Mouse (Mus musculus): ENCODE measurements around the gene Uqcrc2. TPM values are rescaled to one million over a fixed set of nuclear protein-coding genes. Genes with fewer than 3 reads are reported as not detected.

Uqcrc2 gene
- polyA plus RNA-seq, 1 experiment from 2014 or later = 232 TPM

GRCm38 (mm10) chr7:120696331-120696730 is 61.4 kb downstream of the Uqcrc2 start:
- H3K4me3 ChIP-seq (ENCODE audit: low read length) = no peak overlapping the region
- no peaks in the 10 kb centered on the region for H3K9me3 ChIP-seq (ENCODE audit: control insufficient read depth, low read length)
- 83% methylated on average over 2 of the region's 2 CpGs for WGBS
- no peaks in the 10 kb centered on the region for H3K27me3 ChIP-seq (ENCODE audit: control insufficient read depth, insufficient read depth, low read length)
- no peak for ATAC-seq (ENCODE audit: low FRiP score, low TSS enrichment)
- peaks cover 3% of the 10 kb centered on the region; the same call in 1 of the 2 replicates for H3K36me3 ChIP-seq (ENCODE audit: control insufficient read depth, insufficient read depth, low read length)
- no peak overlapping the region for H3K9ac ChIP-seq (ENCODE audit: low read depth, low read length)
- H3K4me2 ChIP-seq (replicated peaks; ENCODE audit: low read depth, low read length) = no peak overlapping the region
- no peaks in the 10 kb centered on the region for H3K4me1 ChIP-seq (ENCODE audit: control insufficient read depth, insufficient read depth, low read length)
- H3K27ac ChIP-seq (ENCODE audit: low read depth, low read length) = no peak overlapping the region

GRCm38 (mm10) chr7:120699586-120699985 is 64.6 kb downstream of the Uqcrc2 start:
- Histone ChIP-seq H3K36me3 (ENCODE audit: control insufficient read depth, insufficient read depth, low read length) (no peaks in the 10 kb centered on the region), H3K9me3 (ENCODE audit: control insufficient read depth, low read length) (no peaks in the 10 kb centered on the region), H3K27ac (ENCODE audit: low read depth, low read length) (no peak overlapping the region), H3K4me3 (ENCODE audit: low read length) (no peak overlapping the region), H3K4me2 (replicated peaks; ENCODE audit: low read depth, low read length) (no peak overlapping the region), H3K27me3 (ENCODE audit: control insufficient read depth, insufficient read depth, low read length) (no peaks in the 10 kb centered on the region), H3K9ac (ENCODE audit: low read depth, low read length) (no peak overlapping the region), H3K4me1 (ENCODE audit: control insufficient read depth, insufficient read depth, low read length) (no peaks in the 10 kb centered on the region)
- no peak for ATAC-seq (ENCODE audit: low FRiP score, low TSS enrichment)
- WGBS = 76% methylated on average over 6 of the region's 6 CpGs

GRCm38 (mm10) chr7:120703888-120704287 is 68.9 kb downstream of the Uqcrc2 start:
- no peaks in the 10 kb centered on the region for H3K36me3 ChIP-seq (ENCODE audit: control insufficient read depth, insufficient read depth, low read length)
- no peak for ATAC-seq (ENCODE audit: low FRiP score, low TSS enrichment)
- no peak overlapping the region for H3K4me2 ChIP-seq (replicated peaks; ENCODE audit: low read depth, low read length)
- H3K4me1 ChIP-seq (ENCODE audit: control insufficient read depth, insufficient read depth, low read length) = no peaks in the 10 kb centered on the region
- no peak overlapping the region for H3K27ac ChIP-seq (ENCODE audit: low read depth, low read length)
- H3K4me3 ChIP-seq (ENCODE audit: low read length) = no peak overlapping the region
- H3K9me3 ChIP-seq (ENCODE audit: control insufficient read depth, low read length) = no peaks in the 10 kb centered on the region
- no peak overlapping the region for H3K9ac ChIP-seq (ENCODE audit: low read depth, low read length)
- 75% methylated on average over 3 of the region's 3 CpGs for WGBS
- H3K27me3 ChIP-seq (ENCODE audit: control insufficient read depth, insufficient read depth, low read length) = no peaks in the 10 kb centered on the region

Other genes starting within 250 kb of the Uqcrc2 start
- not detected in 2 replicates for gene Abca16, start 225.5 kb upstream of the Uqcrc2 start, polyA plus RNA-seq (2014; fragmentation: Nextera tagmentation; extraction: Ambion mirVana)
- gene Pdzd9, start 35.2 kb downstream of the Uqcrc2 start, polyA plus RNA-seq (2014; fragmentation: Nextera tagmentation; extraction: Ambion mirVana) = 0.16 and 0.46 TPM in 2 replicates
- 14.6 and 23.9 TPM in 2 replicates for gene Mosmo, start 42.4 kb downstream of the Uqcrc2 start, polyA plus RNA-seq (2014; fragmentation: Nextera tagmentation; extraction: Ambion mirVana)
- 0.06 and 0.28 TPM in 2 replicates for gene Vwa3a, start 104.1 kb downstream of the Uqcrc2 start, polyA plus RNA-seq (2014; fragmentation: Nextera tagmentation; extraction: Ambion mirVana)
- gene Gm5737, start 177.2 kb downstream of the Uqcrc2 start, polyA plus RNA-seq (2014; fragmentation: Nextera tagmentation; extraction: Ambion mirVana) = not detected in 2 replicates
- gene Eef2k, start 207.7 kb downstream of the Uqcrc2 start, polyA plus RNA-seq (2014; fragmentation: Nextera tagmentation; extraction: Ambion mirVana) = 7.3 and 8.6 TPM in 2 replicates

Data from kidney, embryonic 14.5 days (tissue).